Mouse (Mus musculus) urinary bladder, postnatal 36 days (tissue): ENCODE data around the gene Mnat1.
"Not testable (repeated sequence)": the region's sequence is repeated elsewhere in the genome, so short reads cannot be mapped to it uniquely, and the experiment has no call there.

ENCODE experiments used
- DNase-seq, 2 experiments: peaks; one replicate each; pipeline ENCODE4 v3.0.0; 2022; ENCODE audit warnings: low spot score in 2 of 2, mixed read lengths in 1 of 2

Gene Mnat1

GRCm38 (mm10) chr12:73123093-73124041 is at the start of gene Mnat1:
Mnat1 (plus strand) TSS chr12:73123717.
- peak; percentile 76 to 79 for DNase-seq

GRCm38 (mm10) chr12:73081828-73082227 is 41.7 kb upstream of the Mnat1 start:
- not testable (repeated sequence) for DNase-seq

GRCm38 (mm10) chr12:73083773-73084172 is 39.7 kb upstream of the Mnat1 start:
- DNase-seq, result no peak

- no peak for DNase-seq
These were observed 37.5 kb upstream of the Mnat1 start for GRCm38 (mm10) chr12:73085739-73086630.

GRCm38 (mm10) chr12:73087086-73087485 is 36.4 kb upstream of the Mnat1 start:
- no peak for DNase-seq

- no peak for DNase-seq
These were observed 35.0 kb upstream of the Mnat1 start for GRCm38 (mm10) chr12:73088500-73088899.

GRCm38 (mm10) chr12:73088911-73089310 is 34.6 kb upstream of the Mnat1 start:
- DNase-seq, result no peak

GRCm38 (mm10) chr12:73090672-73091335 is 32.7 kb upstream of the Mnat1 start:
- DNase-seq, result no peak

- DNase-seq, result no peak
These were observed 29.3 kb upstream of the Mnat1 start for GRCm38 (mm10) chr12:73094189-73094588.

- DNase-seq, result no peak
These were observed 28.9 kb upstream of the Mnat1 start for GRCm38 (mm10) chr12:73094605-73095004.

- DNase-seq, result not testable (repeated sequence)
These were observed 27.3 kb upstream of the Mnat1 start for GRCm38 (mm10) chr12:73096177-73096576.

GRCm38 (mm10) chr12:73098593-73098992 is 24.9 kb upstream of the Mnat1 start:
- no peak for DNase-seq

GRCm38 (mm10) chr12:73103713-73104112 is 19.8 kb upstream of the Mnat1 start:
- DNase-seq, result no peak

- no peak for DNase-seq
These were observed 15.7 kb upstream of the Mnat1 start for GRCm38 (mm10) chr12:73107821-73108220.

- peak; percentile 28 to 37 for DNase-seq
These were observed 12.9 kb upstream of the Mnat1 start for GRCm38 (mm10) chr12:73110431-73111111.

GRCm38 (mm10) chr12:73111561-73112325 is 11.8 kb upstream of the Mnat1 start:
- peak; percentile 30 to 34 for DNase-seq

GRCm38 (mm10) chr12:73112326-73113087 is 11.0 kb upstream of the Mnat1 start:
- DNase-seq, result peak; percentile 35 to 43

- peak; percentile 72 to 84 for DNase-seq
These were observed 10.3 kb upstream of the Mnat1 start, which contains the start of gene Six4 for GRCm38 (mm10) chr12:73113196-73113595. Six4 (minus strand) TSS chr12:73113456.

GRCm38 (mm10) chr12:73125250-73125649 is 1.7 kb downstream of the Mnat1 start:
- no peak for DNase-seq
